Mouse (Mus musculus): ENCODE measurements around the gene Gzme. TPM values are rescaled to one million over a fixed set of nuclear protein-coding genes. Genes with fewer than 3 reads are reported as not detected.

The Gzme gene
- total RNA-seq, 2 experiments from 2014 or later: not detected

Small RNAs within 50 kb of the gene (microRNA-seq; reads per million reads assigned to microRNA genes)
- gene Mir6949: 0 reads per million in 2 experiments

Other genes starting within 250 kb of the Gzme start
- gene Cbln3, start 236.2 kb downstream of the Gzme start, total RNA-seq (2021): 1 to 10 TPM in 1 of 2 experiments, under 1 TPM in 1; 0.62 to 1.0 TPM
- gene Khnyn, start 235.7 kb downstream of the Gzme start, total RNA-seq (2021): 10 to 100 TPM; 11.8 to 13.4 TPM
- gene Sdr39u1, start 220.3 kb downstream of the Gzme start, total RNA-seq (2021): 10 to 100 TPM; 80.5 to 87.8 TPM
- under 1 TPM in 1 of 2 experiments, not detected in 1; 0.34 TPM for gene Cma1, start 175.9 kb downstream of the Gzme start, total RNA-seq (2021)
- not detected for gene Cma2, start 169.6 kb downstream of the Gzme start, total RNA-seq (2021)
- gene Mcpt1, start 102.7 kb downstream of the Gzme start, total RNA-seq (2021): not detected
- gene Mcpt9, start 90.1 kb downstream of the Gzme start, total RNA-seq (2021): not detected
- gene Mcpt2, start 78.6 kb downstream of the Gzme start, total RNA-seq (2021): not detected
- gene Mcpt4, start 58.3 kb downstream of the Gzme start, total RNA-seq (2021): not detected
- not detected for gene Mcpt8, start 35.4 kb downstream of the Gzme start, total RNA-seq (2021)
- not detected for gene Ctsg, start 18.1 kb downstream of the Gzme start, total RNA-seq (2021)
- not detected for gene Gzmd, start 12.0 kb upstream of the Gzme start, total RNA-seq (2021)
- not detected for gene Gzmg, start 39.0 kb upstream of the Gzme start, total RNA-seq (2021)
- not detected for gene Gzmn, start 54.0 kb upstream of the Gzme start, total RNA-seq (2021)
- gene Gzmf, start 90.8 kb upstream of the Gzme start, total RNA-seq (2021): not detected
- gene Gzmc, start 114.0 kb upstream of the Gzme start, total RNA-seq (2021): not detected
- gene Gzmb, start 141.6 kb upstream of the Gzme start, total RNA-seq (2021): not detected
- under 1 TPM; 0.09 to 0.11 TPM for gene Atp12a, start 244.4 kb upstream of the Gzme start, total RNA-seq (2021)

All from layer of hippocampus, postnatal 10 days (tissue).